Comparison of ENCODE assay signal across 8 mouse cellular contexts in the genomic region with DNA sequence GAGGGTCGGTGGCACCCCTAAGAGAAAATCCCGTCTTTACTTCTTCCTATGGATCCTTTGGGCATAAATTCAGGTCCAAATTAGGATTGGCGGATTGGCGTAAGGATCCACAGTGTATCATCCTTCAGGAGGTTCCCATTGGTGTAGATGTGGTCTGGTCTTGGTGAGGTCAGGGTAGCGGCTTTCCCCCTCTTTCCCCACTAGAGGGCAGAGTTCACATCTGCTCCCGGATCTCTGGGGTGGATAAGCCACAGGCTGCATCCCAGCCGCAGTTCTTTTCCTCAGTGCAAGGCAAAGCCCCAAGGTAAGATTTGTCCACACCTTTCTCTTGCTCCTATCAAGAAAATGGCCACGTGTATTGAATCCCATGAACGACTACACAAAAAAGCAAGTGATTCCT. TPM values are rescaled to one million over a fixed set of nuclear protein-coding genes. Genes with fewer than 3 reads are reported as not detected.
A peak's percentile ranks its signal among the peaks of the same experiment; 100 is the strongest.
DNase-seq lines count a peak whose midpoint lies in the region; ATAC-seq and TF ChIP-seq lines count a peak whose summit lies in the region.

No protein-coding gene starts in this region.

- no peaks in the 10 kb centered on the region for H3K79me2 ChIP-seq in macrophage (ENCODE audit: inconsistent target)

- DNase-seq in thymus, adult 2 months, result peak; percentile 59
- no peak for DNase-seq in thymus, adult 18-20 months
- DNase-seq in layer of hippocampus, postnatal 14 days (ENCODE audit: low spot score in 2 of 2), result peak; percentile 33 to 42
- DNase-seq in spleen, adult 12 weeks (ENCODE audit: low spot score), result peak; percentile 19

- peak; percentile 86 for ATAC-seq in cerebellum, adult (ENCODE audit: insufficient number of reproducible peaks, low FRiP score, low TSS enrichment)
- ATAC-seq in forebrain, embryonic 13.5 days, result peak; percentile 67; the same call in 1 of the 2 replicates
- ATAC-seq in hindbrain, embryonic 12.5 days (ENCODE audit: low FRiP score), result peak; percentile 60; the same call in 1 of the 2 replicates

- WGBS in thymus, adult 2 months, result 54% methylated on average over 9 of the region's 9 CpGs
- WGBS in forebrain, embryonic 13.5 days, result 23% methylated on average over 9 of the region's 9 CpGs
- WGBS in hindbrain, embryonic 12.5 days, result 28% methylated on average over 9 of the region's 9 CpGs
- 48% methylated on average over 9 of the region's 9 CpGs for WGBS in macrophage (ENCODE audit: missing documents)

- H3K4me3 ChIP-seq in thymus, adult 2 months (ENCODE audit: control insufficient read depth, insufficient read depth, low read length), result no peak overlapping the region
- H3K4me3 ChIP-seq in forebrain, embryonic 13.5 days, result no peak overlapping the region
- no peak overlapping the region for H3K4me3 ChIP-seq in hindbrain, embryonic 12.5 days
- no peak overlapping the region for H3K4me3 ChIP-seq in macrophage (ENCODE audit: inconsistent target)

- H3K9me3 ChIP-seq in forebrain, embryonic 13.5 days (replicated peaks), result no peaks in the 10 kb centered on the region
- no peaks in the 10 kb centered on the region for H3K9me3 ChIP-seq in hindbrain, embryonic 12.5 days (replicated peaks)

- no peaks in the 10 kb centered on the region for H3K4me1 ChIP-seq in thymus, adult 2 months (replicated peaks; ENCODE audit: control insufficient read depth, insufficient read depth, low read length)
- no peaks in the 10 kb centered on the region for H3K4me1 ChIP-seq in forebrain, embryonic 13.5 days
- 0 out of 2 replicates have a peak, but pooled peaks cover 2% of the 10 kb centered on the region for H3K4me1 ChIP-seq in hindbrain, embryonic 12.5 days

- no peak overlapping the region for H3K27ac ChIP-seq in thymus, adult 2 months (ENCODE audit: control insufficient read depth, insufficient read depth, low read length)
- H3K27ac ChIP-seq in forebrain, embryonic 13.5 days, result no peak overlapping the region
- no peak overlapping the region for H3K27ac ChIP-seq in hindbrain, embryonic 12.5 days
- H3K27ac ChIP-seq in macrophage, result peak overlapping the region; percentile 97

- no peak overlapping the region for H3K4me2 ChIP-seq in forebrain, embryonic 13.5 days
- H3K4me2 ChIP-seq in hindbrain, embryonic 12.5 days (replicated peaks), result no peak overlapping the region

- no peaks in the 10 kb centered on the region for H3K27me3 ChIP-seq in thymus, adult 2 months (ENCODE audit: control insufficient read depth, insufficient read depth, low read length)
- no peaks in the 10 kb centered on the region for H3K27me3 ChIP-seq in forebrain, embryonic 13.5 days
- peaks cover 2% of the 10 kb centered on the region; the same call in 1 of the 2 replicates for H3K27me3 ChIP-seq in hindbrain, embryonic 12.5 days

- no peak for TF ChIP-seq POLR2A in thymus, adult 2 months (IDR thresholded peaks at IDR 0.05; ENCODE audit: control insufficient read depth, extremely low read depth, insufficient read depth, low read length, poor library complexity)

- no peak overlapping the region for H3K9ac ChIP-seq in forebrain, embryonic 13.5 days
- H3K9ac ChIP-seq in hindbrain, embryonic 12.5 days, result no peak overlapping the region

- peak; percentile 80; the same call in 1 of the 2 replicates for TF ChIP-seq CTCF in thymus, adult 2 months (IDR thresholded peaks at IDR 0.05; ENCODE audit: borderline replicate concordance, control insufficient read depth, extremely low read depth, insufficient read depth, low read length, poor library complexity)

- no peaks in the 10 kb centered on the region for H3K36me3 ChIP-seq in thymus, adult 2 months (ENCODE audit: control insufficient read depth, insufficient read depth, low read length)
- H3K36me3 ChIP-seq in forebrain, embryonic 13.5 days (ENCODE audit: poor library complexity, severe bottlenecking), result no peaks in the 10 kb centered on the region
- no peaks in the 10 kb centered on the region for H3K36me3 ChIP-seq in hindbrain, embryonic 12.5 days
- no peaks in the 10 kb centered on the region for H3K36me3 ChIP-seq in macrophage (ENCODE audit: inconsistent target)

RNA-seq across cellular contexts. Expression of gene Enpp6, which starts 51.8 kb away (rescaled TPM):
- 0.29 and 1.3 TPM in 2 replicates for polyA plus RNA-seq in thymus, adult 2 months (2012; rRNA removed)
- 0.13 and 0.31 TPM in 2 replicates for polyA plus RNA-seq in forebrain, embryonic 13.5 days (2015; fragmentation: Nextera tagmentation; extraction: Ambion mirVana)
- polyA plus RNA-seq in hindbrain, embryonic 12.5 days (2016; fragmentation: Nextera tagmentation; extraction: Ambion mirVana), result 0.36 and 0.57 TPM in 2 replicates
- 10 to 100 TPM; 28.9 to 29.2 TPM for total RNA-seq in layer of hippocampus, postnatal 14 days (2021)
- 1 to 10 TPM in 4 of 26 experiments, under 1 TPM in 12, not detected in 10; 0.16 to 1.9 (median 0.52) TPM for total RNA-seq in macrophage (2018; cell fraction: chromatin; rRNA removed)
- under 1 TPM; 0.05 to 0.44 (median 0.19) TPM for total RNA-seq in macrophage (2018; cell fraction: cytosol; rRNA removed)
- 1 to 10 TPM in 3 of 26 experiments, under 1 TPM in 16, not detected in 7; 0.18 to 2.2 (median 0.56) TPM for total RNA-seq in macrophage (2018; cell fraction: nucleus; rRNA removed)
- 0.19 to 0.25 TPM (median 0.20 TPM) in 3 replicates for polyA plus RNA-seq in macrophage (2018)

Comparison
In these comparisons a context has a peak if more than half of its experiments do, and no peak if none do; other contexts are left out.
1. DNase-seq: peak in thymus, adult 2 months (single experiment), layer of hippocampus, postnatal 14 days (2 of 2) and spleen, adult 12 weeks (single experiment); none in thymus, adult 18-20 months (0 of 2).
2. Peak in every context shown above with its lines, with median percentiles within 50 percentile points of each other: ATAC-seq.